Mouse (Mus musculus): Measurements from ENCODE around the gene Ly6g6c. TPM values are rescaled to one million over a fixed set of nuclear protein-coding genes. Genes with fewer than 3 reads are reported as not detected.

The Ly6g6c gene
- polyA plus RNA-seq, 1 experiment from 2014 or later = not detected

DNA sequence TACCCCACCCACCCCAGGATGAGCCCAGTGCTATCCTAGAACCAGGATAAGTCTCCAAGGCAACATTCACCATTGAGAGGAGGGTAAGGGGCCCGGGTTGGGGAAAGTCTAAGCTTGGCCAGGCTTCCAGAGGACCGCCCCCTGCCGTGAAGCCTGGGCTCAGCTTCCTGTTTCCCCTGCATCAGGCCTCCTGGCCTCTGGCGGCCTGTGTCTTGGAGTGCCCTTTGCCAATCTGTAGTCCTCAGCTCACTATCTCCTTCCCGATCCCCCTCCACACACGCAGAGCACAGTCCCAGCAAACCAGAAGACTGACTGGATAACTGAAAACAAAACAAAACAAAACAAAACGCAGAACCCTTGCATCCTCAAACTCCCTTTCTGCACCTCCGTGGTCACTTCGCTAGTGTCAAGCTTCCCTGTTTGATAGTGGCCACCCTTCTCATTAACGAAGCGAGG, 15.6 kb upstream of the Ly6g6c start, which contains the start of gene Clic1:
Gene Clic1, plus strand, starts transcription at position 406 of the 456 bp plus-strand sequence.
- no peak for ATAC-seq (ENCODE audit: low FRiP score, low TSS enrichment)
- Histone ChIP-seq H3K9ac (replicated peaks; ENCODE audit: low read length) (peak within 1 kb of the TSS; percentile 51), H3K4me3 (replicated peaks; ENCODE audit: low read depth, low read length) (peak within 1 kb of the TSS; percentile 32), H3K4me1 (ENCODE audit: control insufficient read depth, insufficient read depth, low read length) (peaks cover 36% of the 10 kb centered on the region), H3K36me3 (ENCODE audit: control insufficient read depth, insufficient read depth, low read length) (0 out of 2 replicates have a peak, but pooled peaks cover 7% of the 10 kb centered on the region), H3K27me3 (ENCODE audit: control insufficient read depth, insufficient read depth, low read length) (no peaks in the 10 kb centered on the region), H3K9me3 (ENCODE audit: control insufficient read depth, low read length) (no peaks in the 10 kb centered on the region), H3K4me2 (ENCODE audit: low read length) (peak within 1 kb of the TSS; percentile 59), H3K27ac (replicated peaks; ENCODE audit: low read depth, low read length) (peak within 1 kb of the TSS; percentile 71)
- peak; percentile 81 for DNase-seq
- WGBS = 5% methylated on average over 11 of the region's 11 CpGs

DNA sequence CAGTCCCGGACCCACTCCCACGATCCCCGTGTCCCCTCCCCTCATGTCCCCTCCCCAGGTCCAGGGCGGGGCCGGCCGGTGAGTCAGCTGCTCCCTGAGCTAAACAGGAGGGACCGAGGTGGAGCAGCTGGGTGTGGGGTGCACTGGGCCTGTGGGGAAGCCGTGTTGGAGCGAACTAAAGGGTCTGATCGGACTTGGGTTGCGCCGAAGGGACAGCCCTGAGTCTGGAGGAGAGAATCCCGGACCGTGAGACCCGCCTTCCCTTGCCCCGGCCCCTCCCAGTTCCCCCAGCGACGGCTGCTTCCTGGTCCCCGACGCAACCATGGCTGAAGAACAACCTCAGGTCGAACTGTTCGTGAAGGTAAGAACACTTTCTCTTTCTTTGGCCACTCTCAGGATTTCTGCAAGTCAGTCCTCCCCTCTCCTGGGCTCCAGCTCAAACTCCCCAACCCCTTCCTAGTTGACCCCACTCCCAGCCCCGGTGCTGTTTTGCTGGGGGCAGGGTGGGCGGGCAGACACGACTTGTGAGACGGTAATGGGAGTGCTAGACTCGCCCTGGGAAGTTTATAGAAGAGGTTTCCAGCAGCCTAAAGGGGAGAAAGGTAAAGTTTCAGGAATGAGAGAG, 14.9 kb upstream of the Ly6g6c start:
- Histone ChIP-seq H3K4me2 (ENCODE audit: low read length) (peak overlapping the region; percentile 59), H3K9ac (replicated peaks; ENCODE audit: low read length) (peak overlapping the region; percentile 51)
- DNase-seq = peak; percentile 52

DNA sequence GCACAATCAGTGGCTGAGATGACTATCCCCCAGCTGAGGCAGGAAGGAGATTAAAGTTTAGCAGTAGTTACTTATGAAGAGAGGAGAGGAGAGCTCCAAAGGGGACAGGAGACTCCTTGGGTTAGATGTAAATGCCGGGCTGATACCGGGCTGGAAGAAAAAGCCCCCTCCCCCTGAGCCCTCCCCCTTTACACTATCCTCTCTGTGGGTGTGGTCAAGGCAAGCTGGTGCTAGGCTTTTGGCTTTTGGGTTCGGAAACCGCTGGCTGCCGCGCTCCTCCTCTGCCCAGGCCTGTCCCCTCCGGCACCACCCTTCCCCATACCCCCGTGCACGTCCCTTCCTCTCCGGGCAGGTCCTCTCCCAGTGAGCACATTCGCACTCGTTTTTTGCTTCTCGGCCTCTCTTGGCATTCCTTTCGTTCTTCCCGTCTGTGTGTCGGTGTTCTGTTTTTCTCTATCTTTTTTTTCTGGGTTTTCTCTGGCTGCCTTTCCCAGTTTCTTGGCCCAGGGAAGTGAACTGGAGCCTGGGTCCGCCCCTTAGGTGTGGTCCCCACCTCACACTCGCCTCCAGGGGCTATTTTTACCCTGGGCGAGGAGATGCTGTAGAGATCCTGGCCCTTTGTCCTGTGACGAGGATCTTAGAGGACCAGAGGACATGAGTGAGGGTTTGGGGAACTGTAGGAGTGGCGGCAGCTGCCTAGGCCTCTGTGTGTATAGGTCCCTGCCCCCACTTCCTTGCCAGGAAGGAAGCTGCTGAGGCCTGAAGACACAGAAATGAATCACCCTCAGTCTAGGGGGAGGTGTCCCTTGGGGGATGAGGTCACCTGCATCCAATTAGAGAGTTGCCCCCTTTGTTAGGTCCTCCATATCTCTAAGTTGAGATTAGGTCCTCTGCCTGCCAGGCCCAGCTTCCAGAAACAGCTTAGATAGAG, 13.8 kb upstream of the Ly6g6c start:
- 3% methylated on average over 21 of the region's 21 CpGs for WGBS
- DNase-seq (peak; percentile 77), ATAC-seq (ENCODE audit: low FRiP score, low TSS enrichment) (peak; percentile 28; the same call in 1 of the 2 replicates)
- H3K36me3 ChIP-seq (ENCODE audit: control insufficient read depth, insufficient read depth, low read length) = peaks cover 13% of the 10 kb centered on the region; the same call in 1 of the 2 replicates
- no peaks in the 10 kb centered on the region for H3K27me3 ChIP-seq (ENCODE audit: control insufficient read depth, insufficient read depth, low read length)
- peak overlapping the region; percentile 84 for H3K27ac ChIP-seq (replicated peaks; ENCODE audit: low read depth, low read length)
- peak overlapping the region; percentile 53 for H3K9ac ChIP-seq (replicated peaks; ENCODE audit: low read length)
- H3K4me1 ChIP-seq (ENCODE audit: control insufficient read depth, insufficient read depth, low read length) = peaks cover 29% of the 10 kb centered on the region
- peak overlapping the region; percentile 32 for H3K4me3 ChIP-seq (replicated peaks; ENCODE audit: low read depth, low read length)
- H3K4me2 ChIP-seq (ENCODE audit: low read length) = peak overlapping the region; percentile 59
- no peaks in the 10 kb centered on the region for H3K9me3 ChIP-seq (ENCODE audit: control insufficient read depth, low read length)

More for the DNA sequence above, 14.9 kb upstream of the Ly6g6c start:
- Histone ChIP-seq H3K36me3 (ENCODE audit: control insufficient read depth, insufficient read depth, low read length) (0 out of 2 replicates have a peak, but pooled peaks cover 7% of the 10 kb centered on the region), H3K27ac (replicated peaks; ENCODE audit: low read depth, low read length) (peak overlapping the region; percentile 71), H3K27me3 (ENCODE audit: control insufficient read depth, insufficient read depth, low read length) (no peaks in the 10 kb centered on the region), H3K4me1 (ENCODE audit: control insufficient read depth, insufficient read depth, low read length) (peaks cover 36% of the 10 kb centered on the region), H3K4me3 (replicated peaks; ENCODE audit: low read depth, low read length) (peak overlapping the region; percentile 32), H3K9me3 (ENCODE audit: control insufficient read depth, low read length) (no peaks in the 10 kb centered on the region)
- 1% methylated on average over 27 of the region's 27 CpGs for WGBS
- no peak for ATAC-seq (ENCODE audit: low FRiP score, low TSS enrichment)

DNA sequence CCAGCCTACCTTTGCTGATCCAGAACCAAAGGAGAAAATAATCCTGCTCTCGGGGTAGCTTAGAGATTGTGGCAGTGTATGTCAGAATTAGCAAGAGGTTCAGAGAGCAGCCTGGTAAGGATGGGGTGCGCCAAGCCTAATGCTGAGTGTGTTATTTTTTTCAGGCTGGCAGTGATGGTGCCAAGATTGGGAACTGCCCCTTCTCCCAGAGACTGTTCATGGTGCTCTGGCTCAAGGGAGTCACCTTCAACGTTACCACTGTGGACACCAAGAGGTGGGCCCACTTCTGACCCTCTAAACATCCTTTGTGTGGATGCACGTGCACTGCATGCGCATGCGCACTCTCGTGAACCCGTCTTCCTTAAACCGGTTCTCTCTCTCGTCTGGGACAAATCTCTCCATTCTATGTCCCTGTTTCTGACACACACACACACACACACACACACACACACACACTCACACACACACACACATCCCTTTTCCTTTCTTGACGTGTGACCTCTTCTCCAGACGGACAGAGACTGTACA, 12.9 kb upstream of the Ly6g6c start:
- Histone ChIP-seq H3K9ac (replicated peaks; ENCODE audit: low read length) (peak overlapping the region; percentile 53), H3K4me2 (ENCODE audit: low read length) (peak overlapping the region; percentile 59), H3K27ac (replicated peaks; ENCODE audit: low read depth, low read length) (peak overlapping the region; percentile 84), H3K36me3 (ENCODE audit: control insufficient read depth, insufficient read depth, low read length) (peaks cover 15% of the 10 kb centered on the region), H3K4me3 (replicated peaks; ENCODE audit: low read depth, low read length) (peak overlapping the region; percentile 32; the same call in 1 of the 2 replicates), H3K9me3 (ENCODE audit: control insufficient read depth, low read length) (no peaks in the 10 kb centered on the region), H3K27me3 (ENCODE audit: control insufficient read depth, insufficient read depth, low read length) (no peaks in the 10 kb centered on the region), H3K4me1 (ENCODE audit: control insufficient read depth, insufficient read depth, low read length) (peaks cover 24% of the 10 kb centered on the region)
- DNase-seq = no peak
- WGBS = 71% methylated on average over 12 of the region's 12 CpGs
- no peak for ATAC-seq (ENCODE audit: low FRiP score, low TSS enrichment)

DNA sequence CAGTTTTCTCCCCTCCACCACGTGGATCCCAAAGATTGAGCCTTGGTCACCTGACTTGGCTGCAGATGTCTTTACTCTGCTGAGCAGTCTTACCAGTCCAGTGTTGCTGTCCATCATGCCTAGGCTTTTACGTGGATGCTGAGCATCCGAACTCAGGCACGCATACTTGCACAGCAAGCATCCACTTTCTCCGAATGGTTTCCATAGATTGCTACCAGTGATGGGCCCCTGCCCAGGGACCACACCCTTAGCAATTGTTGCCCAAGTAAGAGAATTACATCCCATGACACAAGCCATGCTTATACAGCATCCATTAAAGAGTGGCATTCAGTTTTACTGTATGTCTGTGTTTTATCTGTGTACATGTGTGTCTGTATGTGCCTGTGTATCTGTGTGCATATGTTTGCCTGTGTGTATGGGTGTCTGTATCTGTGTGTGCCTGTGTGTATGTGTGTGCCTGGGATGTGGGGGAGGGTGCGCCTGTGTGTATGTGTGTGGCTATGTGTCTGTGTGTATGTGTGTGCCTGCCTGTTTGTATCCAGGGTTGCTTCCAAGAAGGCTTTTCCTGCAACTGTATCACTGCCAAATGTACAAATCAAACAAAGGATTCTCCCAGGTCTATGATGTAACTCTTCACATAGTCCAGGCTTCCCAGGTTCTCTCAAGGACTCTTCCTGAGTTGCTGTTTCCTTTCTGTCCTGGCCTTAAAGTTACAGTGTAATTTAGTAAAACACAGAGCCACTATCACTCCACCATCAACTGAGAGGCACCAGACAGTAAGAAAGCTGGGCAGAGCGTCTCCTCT, 9.3 kb upstream of the Ly6g6c start:
- Histone ChIP-seq H3K4me1 (ENCODE audit: control insufficient read depth, insufficient read depth, low read length) (peaks cover 32% of the 10 kb centered on the region), H3K9me3 (ENCODE audit: control insufficient read depth, low read length) (no peaks in the 10 kb centered on the region), H3K27ac (replicated peaks; ENCODE audit: low read depth, low read length) (no peak overlapping the region), H3K36me3 (ENCODE audit: control insufficient read depth, insufficient read depth, low read length) (peaks cover 20% of the 10 kb centered on the region), H3K4me2 (ENCODE audit: low read length) (no peak overlapping the region), H3K4me3 (replicated peaks; ENCODE audit: low read depth, low read length) (no peak overlapping the region), H3K27me3 (ENCODE audit: control insufficient read depth, insufficient read depth, low read length) (no peaks in the 10 kb centered on the region), H3K9ac (replicated peaks; ENCODE audit: low read length) (no peak overlapping the region)
- no peak for ATAC-seq (ENCODE audit: low FRiP score, low TSS enrichment)
- 92% methylated on average over 7 of the region's 7 CpGs for WGBS
- no peak for DNase-seq

DNA sequence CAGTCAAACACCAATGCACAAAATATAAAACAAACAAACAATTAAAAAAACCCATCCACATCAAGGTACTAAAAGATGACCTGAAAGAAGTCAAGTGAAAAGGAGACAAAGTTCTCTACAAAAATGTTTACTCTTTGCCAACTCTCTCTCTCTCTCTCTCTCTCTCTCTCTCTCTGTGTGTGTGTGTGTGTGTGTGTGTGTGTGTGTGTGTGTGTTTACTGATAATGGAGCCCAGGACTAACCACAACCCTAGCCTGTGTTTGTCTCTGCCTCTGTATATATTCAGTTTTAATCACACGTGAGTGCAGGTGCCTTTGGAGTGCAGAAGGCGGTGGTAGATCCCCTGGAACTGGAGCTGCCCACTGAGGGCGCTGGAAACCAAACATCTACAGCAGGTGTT, 8.1 kb upstream of the Ly6g6c start:
- H3K27ac ChIP-seq (replicated peaks; ENCODE audit: low read depth, low read length) = no peak overlapping the region
- no peak overlapping the region for H3K4me2 ChIP-seq (ENCODE audit: low read length)
- DNase-seq (no peak), ATAC-seq (ENCODE audit: low FRiP score, low TSS enrichment) (no peak)
- H3K9me3 ChIP-seq (ENCODE audit: control insufficient read depth, low read length) = no peaks in the 10 kb centered on the region
- no peaks in the 10 kb centered on the region for H3K27me3 ChIP-seq (ENCODE audit: control insufficient read depth, insufficient read depth, low read length)
- peaks cover 23% of the 10 kb centered on the region for H3K4me1 ChIP-seq (ENCODE audit: control insufficient read depth, insufficient read depth, low read length)
- H3K36me3 ChIP-seq (ENCODE audit: control insufficient read depth, insufficient read depth, low read length) = peaks cover 31% of the 10 kb centered on the region
- no peak overlapping the region for H3K4me3 ChIP-seq (replicated peaks; ENCODE audit: low read depth, low read length)
- WGBS = 71% methylated on average over 3 of the region's 3 CpGs
- no peak overlapping the region for H3K9ac ChIP-seq (replicated peaks; ENCODE audit: low read length)

DNA sequence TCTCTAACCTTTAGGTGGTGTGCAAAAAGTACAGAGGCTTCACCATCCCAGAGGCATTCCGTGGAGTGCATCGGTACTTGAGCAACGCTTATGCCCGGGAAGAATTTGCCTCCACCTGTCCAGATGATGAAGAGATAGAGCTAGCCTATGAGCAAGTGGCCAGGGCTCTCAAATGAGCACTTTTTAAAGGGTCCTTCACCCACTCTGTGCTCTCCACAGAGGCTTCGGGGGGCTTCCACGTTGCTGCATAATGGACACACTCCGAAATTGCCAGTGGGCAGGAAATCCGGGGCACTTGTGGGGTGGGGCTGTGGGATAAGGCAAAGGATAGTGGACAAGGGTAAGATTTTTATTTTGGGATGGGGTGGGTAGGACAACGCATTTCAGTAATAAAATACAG, 6.9 kb upstream of the Ly6g6c start:
- Histone ChIP-seq H3K4me1 (ENCODE audit: control insufficient read depth, insufficient read depth, low read length) (peaks cover 16% of the 10 kb centered on the region), H3K9me3 (ENCODE audit: control insufficient read depth, low read length) (no peaks in the 10 kb centered on the region), H3K4me2 (ENCODE audit: low read length) (peak overlapping the region; percentile 91), H3K36me3 (ENCODE audit: control insufficient read depth, insufficient read depth, low read length) (peaks cover 41% of the 10 kb centered on the region), H3K27ac (replicated peaks; ENCODE audit: low read depth, low read length) (peak overlapping the region; percentile 86; the same call in 1 of the 2 replicates), H3K27me3 (ENCODE audit: control insufficient read depth, insufficient read depth, low read length) (no peaks in the 10 kb centered on the region), H3K4me3 (replicated peaks; ENCODE audit: low read depth, low read length) (peak overlapping the region; percentile 58), H3K9ac (replicated peaks; ENCODE audit: low read length) (0 out of 2 replicates have a peak overlapping the region, but pooled peaks have one; percentile 64)
- 73% methylated on average over 9 of the region's 9 CpGs for WGBS
- DNase-seq (no peak), ATAC-seq (ENCODE audit: low FRiP score, low TSS enrichment) (peak; percentile 9; the same call in 1 of the 2 replicates)
